Mouse (Mus musculus) kidney, adult 2 months (tissue): ENCODE data around the gene Rnf220. TPM values are rescaled to one million over a fixed set of nuclear protein-coding genes. Genes with fewer than 3 reads are reported as not detected.

ENCODE experiments used
- DNase-seq: peaks from one replicate; pipeline ENCODE4 v3.0.0; 2021
- H3K27ac ChIP-seq: fragments of 200-500 bp; 2 replicates; pipeline ENCODE4 v1.5.1; 2012; ENCODE audit warnings: low read depth, low read length, control low read depth, inconsistent platforms; ENCODE audit not compliant: insufficient read depth
- H3K27me3 ChIP-seq: fragments of 200-500 bp; replicated peaks from 2 replicates; pipeline ENCODE4 v1.6.1; 2012; ENCODE audit warnings: mild to moderate bottlenecking, moderate library complexity, low read length, inconsistent platforms; ENCODE audit not compliant: control insufficient read depth, insufficient read depth
- H3K36me3 ChIP-seq: fragments of 200-500 bp; 2 replicates; pipeline ENCODE4 v1.6.1; 2012; ENCODE audit warnings: mild to moderate bottlenecking, moderate library complexity, low read length, inconsistent platforms; ENCODE audit not compliant: control insufficient read depth, insufficient read depth
- H3K4me1 ChIP-seq: fragments of 200-500 bp; 2 replicates; pipeline ENCODE4 v1.6.1; 2011; ENCODE audit warnings: low read length; ENCODE audit not compliant: control insufficient read depth, insufficient read depth
- H3K4me3 ChIP-seq: fragments of 200-500 bp; 2 replicates; pipeline ENCODE4 v1.5.1; 2011; ENCODE audit warnings: mild to moderate bottlenecking, low read depth, low read length, control low read depth; ENCODE audit not compliant: insufficient read depth
- CTCF ChIP-seq: fragments of 200-500 bp; conservative IDR thresholded peaks from 2 replicates; pipeline ENCODE4 v1.5.1; 2011; ENCODE audit warnings: low read depth, mild to moderate bottlenecking, control low read depth, low read length, moderate library complexity, mixed read lengths; ENCODE audit not compliant: insufficient read depth, insufficient read length
- POLR2A ChIP-seq: fragments of 200-500 bp; IDR thresholded peaks from one replicate; pipeline ENCODE4 v1.6.1; 2011; ENCODE audit warnings: low read depth, low read length, control low read depth
- WGBS: fragments of 180-500 bp; shearing (Covaris S2); methylation state at CpG from one replicate; pipeline ENCODE4 v1.1.7; 2018; 5-methylcytosine and 5-hydroxymethylcytosine counted together
- polyA plus RNA-seq: library from polyadenylated mRNA; depleted of rRNA; stranded (reverse); fragments of >200 nt; gene quantifications from 2 replicates; pipeline ENCODE4 v1.2.3, GENCODE M21; 2012

Gene Rnf220
- polyA plus RNA-seq, 1 experiment: 70.7 TPM

DNA sequence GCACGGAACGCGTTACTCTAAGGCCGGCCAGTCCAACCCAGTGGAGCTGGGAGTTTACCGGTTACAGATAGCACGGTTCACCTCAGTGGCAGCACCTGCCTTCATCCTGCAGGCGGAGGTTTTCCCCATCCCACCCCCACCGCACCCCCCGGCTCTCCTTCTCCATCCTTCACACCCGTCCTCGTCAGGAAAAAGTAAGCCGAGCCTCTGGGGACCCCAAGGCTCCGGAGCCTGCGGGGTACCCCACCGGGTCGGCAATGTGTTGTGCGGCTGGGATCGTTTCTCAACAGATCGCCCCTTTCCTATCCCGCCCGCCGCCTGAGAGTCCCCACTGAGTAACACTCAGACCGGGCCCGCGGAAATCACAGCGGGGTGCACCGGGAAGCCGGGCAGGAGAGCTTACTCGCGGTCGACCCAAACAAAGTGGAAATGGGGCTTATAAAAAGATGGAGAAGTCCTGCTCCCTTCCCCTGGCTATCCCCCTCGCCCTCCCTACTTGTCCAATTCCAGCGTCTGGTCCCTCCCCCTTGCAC is 917 bp downstream of the Rnf220 start:
- DNase-seq: no peak
- TF ChIP-seq CTCF: no peak
- TF ChIP-seq POLR2A: no peak
- H3K27me3 ChIP-seq: peaks cover 26% of the 10 kb centered on the region
- H3K4me3 ChIP-seq: 0 out of 2 replicates have a peak overlapping the region, but pooled peaks have one; percentile 27
- H3K27ac ChIP-seq: no peak overlapping the region
- 0 out of 2 replicates have a peak, but pooled peaks cover 6% of the 10 kb centered on the region for H3K4me1 ChIP-seq
- 2% methylated on average over 33 of the region's 33 CpGs for WGBS
- no peaks in the 10 kb centered on the region for H3K36me3 ChIP-seq

GRCm38 (mm10) chr4:117494911-117495501 is 1.8 kb downstream of the Rnf220 start:
- no peak overlapping the region for H3K27ac ChIP-seq
- peak; percentile 34 for DNase-seq
- TF ChIP-seq CTCF (no peak), POLR2A (no peak)
- H3K36me3 ChIP-seq: no peaks in the 10 kb centered on the region
- peak overlapping the region; percentile 53 for H3K4me3 ChIP-seq
- 2% methylated on average over 47 of the region's 47 CpGs for whole genome bisulfite sequencing
- peaks cover 26% of the 10 kb centered on the region for H3K27me3 ChIP-seq
- H3K4me1 ChIP-seq: 0 out of 2 replicates have a peak, but pooled peaks cover 6% of the 10 kb centered on the region

- H3K4me1 ChIP-seq: 0 out of 2 replicates have a peak, but pooled peaks cover 6% of the 10 kb centered on the region
- H3K4me3 ChIP-seq: peak overlapping the region; percentile 53
- no peak for TF ChIP-seq CTCF
- no peak for TF ChIP-seq POLR2A
- no peak overlapping the region for H3K27ac ChIP-seq
- peak; percentile 14 for DNase-seq
- no peaks in the 10 kb centered on the region for H3K36me3 ChIP-seq
- WGBS: 3% methylated on average over 69 of the region's 71 CpGs
- peaks cover 26% of the 10 kb centered on the region for H3K27me3 ChIP-seq
These were observed 2.7 kb downstream of the Rnf220 start for GRCm38 (mm10) chr4:117493905-117494851.

- Histone ChIP-seq H3K27me3 (peaks cover 26% of the 10 kb centered on the region), H3K27ac (no peak overlapping the region), H3K36me3 (no peaks in the 10 kb centered on the region), H3K4me3 (no peak overlapping the region), H3K4me1 (0 out of 2 replicates have a peak, but pooled peaks cover 6% of the 10 kb centered on the region)
- TF ChIP-seq POLR2A: no peak
- no peak for TF ChIP-seq CTCF
- DNase-seq: peak; percentile 29
- WGBS: 11% methylated on average over 17 of the region's 17 CpGs
These were observed 3.7 kb downstream of the Rnf220 start for GRCm38 (mm10) chr4:117493161-117493568.

DNA sequence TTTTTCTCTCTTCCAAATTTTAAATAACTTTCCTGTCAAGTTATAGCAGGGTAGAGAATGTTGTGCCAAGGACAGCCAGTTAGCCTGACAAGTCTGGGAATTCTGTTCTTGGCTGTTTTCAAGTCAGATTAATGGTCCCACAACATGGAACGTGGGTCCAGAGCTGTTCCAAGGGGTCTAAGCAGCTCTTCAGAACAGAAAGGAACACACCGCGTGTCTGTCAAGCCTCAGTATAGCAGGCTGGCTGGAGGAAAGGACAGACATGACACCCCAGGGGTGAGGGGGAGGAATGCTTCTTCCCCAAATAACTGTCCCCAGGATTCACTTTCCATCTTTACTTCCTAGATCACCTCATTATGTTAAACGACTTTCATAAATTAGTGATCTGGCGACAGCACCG is 5.0 kb downstream of the Rnf220 start:
- H3K4me3 ChIP-seq: no peak overlapping the region
- peaks cover 26% of the 10 kb centered on the region for H3K27me3 ChIP-seq
- no peaks in the 10 kb centered on the region for H3K36me3 ChIP-seq
- no peak for DNase-seq
- 57% methylated on average over 6 of the region's 6 CpGs for WGBS
- no peak overlapping the region for H3K27ac ChIP-seq
- 0 out of 2 replicates have a peak, but pooled peaks cover 6% of the 10 kb centered on the region for H3K4me1 ChIP-seq
- no peak for TF ChIP-seq POLR2A

GRCm38 (mm10) chr4:117489975-117490374 is 6.9 kb downstream of the Rnf220 start:
- Histone ChIP-seq H3K4me3 (no peak overlapping the region), H3K27me3 (peaks cover 16% of the 10 kb centered on the region), H3K36me3 (no peaks in the 10 kb centered on the region), H3K27ac (no peak overlapping the region), H3K4me1 (0 out of 2 replicates have a peak, but pooled peaks cover 3% of the 10 kb centered on the region)
- WGBS: 85% methylated on average over 14 of the region's 14 CpGs
- DNase-seq: no peak
- TF ChIP-seq POLR2A (no peak), CTCF (no peak)

DNA sequence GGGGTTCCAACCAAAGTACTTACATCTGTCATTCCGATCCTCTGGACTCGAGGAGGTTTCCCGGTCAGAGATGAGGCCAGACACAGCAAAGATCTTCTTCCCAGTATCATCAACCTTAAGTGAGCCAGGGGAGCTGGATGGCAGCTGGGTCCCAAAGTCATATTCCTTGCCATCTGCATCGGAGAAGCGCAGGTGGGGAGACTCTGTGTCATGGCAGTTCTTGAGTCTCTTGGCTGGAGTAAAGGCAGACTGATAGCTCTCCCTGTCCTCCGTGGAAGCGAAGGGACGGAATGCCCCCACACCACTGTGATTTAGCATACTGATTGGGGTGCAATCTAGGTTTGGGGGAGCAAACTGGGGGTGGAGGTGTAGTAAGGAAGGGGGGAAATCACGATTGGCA is 7.3 kb downstream of the Rnf220 start:
- Histone ChIP-seq H3K4me3 (no peak overlapping the region), H3K27me3 (peaks cover 13% of the 10 kb centered on the region), H3K4me1 (0 out of 2 replicates have a peak, but pooled peaks cover 3% of the 10 kb centered on the region), H3K27ac (no peak overlapping the region), H3K36me3 (no peaks in the 10 kb centered on the region)
- TF ChIP-seq CTCF (no peak), POLR2A (no peak)
- 87% methylated on average over 9 of the region's 9 CpGs for WGBS
- DNase-seq: no peak
